Mouse (Mus musculus): Measurements from ENCODE around the gene Dnah9.
A peak's percentile ranks its signal among the peaks of the same experiment; 100 is the strongest.

Dnah9 gene

GRCm38 (mm10) chr11:66167801-66168651 is at the start of gene Dnah9:
Gene Dnah9 (minus strand): TSS chr11:66168551.
- DNase-seq (ENCODE audit: extremely low read depth, insufficient read length, low spot score): peak; percentile 5

GRCm38 (mm10) chr11:66188627-66189287 is 20.4 kb upstream of the Dnah9 start:
- no peak for DNase-seq (ENCODE audit: extremely low read depth, insufficient read length, low spot score)

GRCm38 (mm10) chr11:66188146-66188545 is 19.8 kb upstream of the Dnah9 start:
- no peak for DNase-seq (ENCODE audit: extremely low read depth, insufficient read length, low spot score)

- no peak for DNase-seq (ENCODE audit: extremely low read depth, insufficient read length, low spot score)
Observed at GRCm38 (mm10) chr11:66177781-66178180, 9.4 kb upstream of the Dnah9 start.

GRCm38 (mm10) chr11:66164022-66164421 is 4.3 kb downstream of the Dnah9 start:
- no peak for DNase-seq (ENCODE audit: extremely low read depth, insufficient read length, low spot score)

- DNase-seq (ENCODE audit: extremely low read depth, insufficient read length, low spot score): no peak
Observed at GRCm38 (mm10) chr11:66140631-66141252, 27.6 kb downstream of the Dnah9 start.

- DNase-seq (ENCODE audit: extremely low read depth, insufficient read length, low spot score): no peak
Observed at GRCm38 (mm10) chr11:66134826-66135225, 33.5 kb downstream of the Dnah9 start.

GRCm38 (mm10) chr11:66126150-66126549 is 42.2 kb downstream of the Dnah9 start:
- DNase-seq (ENCODE audit: extremely low read depth, insufficient read length, low spot score): no peak

- DNase-seq (ENCODE audit: extremely low read depth, insufficient read length, low spot score): no peak
Observed at GRCm38 (mm10) chr11:66124496-66124895, 43.9 kb downstream of the Dnah9 start.

GRCm38 (mm10) chr11:66122017-66122416 is 46.3 kb downstream of the Dnah9 start:
- DNase-seq (ENCODE audit: extremely low read depth, insufficient read length, low spot score): no peak

- no peak for DNase-seq (ENCODE audit: extremely low read depth, insufficient read length, low spot score)
Observed at GRCm38 (mm10) chr11:66083663-66084254, 84.6 kb downstream of the Dnah9 start.

GRCm38 (mm10) chr11:66072921-66073320 is 95.4 kb downstream of the Dnah9 start:
- no peak for DNase-seq (ENCODE audit: extremely low read depth, insufficient read length, low spot score)

GRCm38 (mm10) chr11:66058956-66059355 is 109.4 kb downstream of the Dnah9 start:
- DNase-seq (ENCODE audit: extremely low read depth, insufficient read length, low spot score): no peak

- no peak for DNase-seq (ENCODE audit: extremely low read depth, insufficient read length, low spot score)
Observed at GRCm38 (mm10) chr11:66051294-66051693, 117.1 kb downstream of the Dnah9 start.

- no peak for DNase-seq (ENCODE audit: extremely low read depth, insufficient read length, low spot score)
Observed at GRCm38 (mm10) chr11:66049146-66049545, 119.2 kb downstream of the Dnah9 start.

- no peak for DNase-seq (ENCODE audit: extremely low read depth, insufficient read length, low spot score)
Observed at GRCm38 (mm10) chr11:66046594-66047193, 121.7 kb downstream of the Dnah9 start.

- DNase-seq (ENCODE audit: extremely low read depth, insufficient read length, low spot score): no peak
Observed at GRCm38 (mm10) chr11:66043635-66044034, 124.7 kb downstream of the Dnah9 start.

- no peak for DNase-seq (ENCODE audit: extremely low read depth, insufficient read length, low spot score)
Observed at GRCm38 (mm10) chr11:66042531-66042930, 125.8 kb downstream of the Dnah9 start.

GRCm38 (mm10) chr11:66025728-66026127 is 142.6 kb downstream of the Dnah9 start:
- no peak for DNase-seq (ENCODE audit: extremely low read depth, insufficient read length, low spot score)

GRCm38 (mm10) chr11:65975871-65976270 is 192.5 kb downstream of the Dnah9 start:
- DNase-seq (ENCODE audit: extremely low read depth, insufficient read length, low spot score): no peak

- no peak for DNase-seq (ENCODE audit: extremely low read depth, insufficient read length, low spot score)
Observed at GRCm38 (mm10) chr11:65930796-65931195, 237.6 kb downstream of the Dnah9 start.
